Mouse (Mus musculus) heart, postnatal 0 days (tissue): ENCODE results near the gene Krt80. TPM values are rescaled to one million over a fixed set of nuclear protein-coding genes. Genes with fewer than 3 reads are reported as not detected.

ENCODE experiments used
- ATAC-seq: fragments of 200-750 bp; cut with Nextera tagmentation; 2 replicates; pipeline ENCODE4 v1.8.0; 2017; ENCODE audit warnings: low read depth, moderate number of reproducible peaks, moderate library complexity; ENCODE audit not compliant: insufficient read depth
- DNase-seq: peaks from one replicate; pipeline ENCODE4 v3.0.0-alpha.2; 2016; ENCODE audit warnings: low spot score
- H3K27ac ChIP-seq: fragments of 300-500 bp; sonication (generic); 2 replicates; pipeline ENCODE4 v1.5.1; 2014; ENCODE audit warnings: low read depth, mild to moderate bottlenecking
- H3K27me3 ChIP-seq: fragments of 300-500 bp; sonication (generic); 2 replicates; pipeline ENCODE4 v1.6.1; 2014; ENCODE audit warnings: low read length, mixed read lengths; ENCODE audit not compliant: control insufficient read depth, insufficient read depth
- H3K36me3 ChIP-seq: fragments of 300-500 bp; sonication (generic); replicated peaks from 2 replicates; pipeline ENCODE4 v1.6.1; 2014; ENCODE audit warnings: low read length, mixed read lengths; ENCODE audit not compliant: control insufficient read depth, insufficient read depth
- H3K4me1 ChIP-seq: fragments of 300-500 bp; sonication (generic); 2 replicates; pipeline ENCODE4 v1.6.1; 2014; ENCODE audit warnings: antibody characterized with exemption; ENCODE audit not compliant: control insufficient read depth, insufficient read depth
- H3K4me2 ChIP-seq: fragments of 300-500 bp; sonication (generic); 2 replicates; pipeline ENCODE4 v1.6.1; 2014; ENCODE audit warnings: low read depth, mild to moderate bottlenecking, low read length, moderate library complexity
- H3K4me3 ChIP-seq: fragments of 300-500 bp; sonication (generic); 2 replicates; pipeline ENCODE4 v1.5.1; 2014; ENCODE audit warnings: low read depth, low read length
- H3K9ac ChIP-seq: fragments of 300-500 bp; sonication (generic); replicated peaks from 2 replicates; pipeline ENCODE4 v1.6.1; 2014; ENCODE audit warnings: low read depth, low read length, mixed read lengths
- H3K9me3 ChIP-seq: fragments of 300-500 bp; sonication (generic); replicated peaks from 2 replicates; pipeline ENCODE4 v1.6.1; 2016; ENCODE audit warnings: low read length; ENCODE audit not compliant: control insufficient read depth
- CTCF ChIP-seq: IDR thresholded peaks from 2 replicates; pipeline ENCODE4 v1.5.1; 2016; ENCODE audit warnings: antibody characterized with exemption, control low read depth, low read depth
- EP300 ChIP-seq: IDR thresholded peaks from 2 replicates; pipeline ENCODE4 v1.6.1; 2016; ENCODE audit warnings: antibody characterized with exemption, low read depth
- WGBS: fragments of 180-500 bp; shearing (Covaris S2); extraction: QIAGEN DNeasy Blood & Tissue Kit; methylation state at CpG from one replicate; pipeline ENCODE4 v1.1.7; 2014; 5-methylcytosine and 5-hydroxymethylcytosine counted together
- polyA plus RNA-seq: library from polyadenylated mRNA; unstranded; fragments of >200 nt; fragmentation: Nextera tagmentation; extraction: Ambion mirVana; gene quantifications from 2 replicates; pipeline ENCODE4 v1.2.1, GENCODE M21; 2015
- total RNA-seq: library from RNA; depleted of rRNA; stranded (reverse); fragments of >200 nt; gene quantifications from 2 replicates; pipeline ENCODE4 v1.2.3, GENCODE M21; 2014; ENCODE audit warnings: low replicate concordance; rRNA removed

Gene Krt80
- 5.9 and 12.0 TPM in 2 replicates for total RNA-seq
- polyA plus RNA-seq, result 1.8 and 2.2 TPM in 2 replicates

DNA sequence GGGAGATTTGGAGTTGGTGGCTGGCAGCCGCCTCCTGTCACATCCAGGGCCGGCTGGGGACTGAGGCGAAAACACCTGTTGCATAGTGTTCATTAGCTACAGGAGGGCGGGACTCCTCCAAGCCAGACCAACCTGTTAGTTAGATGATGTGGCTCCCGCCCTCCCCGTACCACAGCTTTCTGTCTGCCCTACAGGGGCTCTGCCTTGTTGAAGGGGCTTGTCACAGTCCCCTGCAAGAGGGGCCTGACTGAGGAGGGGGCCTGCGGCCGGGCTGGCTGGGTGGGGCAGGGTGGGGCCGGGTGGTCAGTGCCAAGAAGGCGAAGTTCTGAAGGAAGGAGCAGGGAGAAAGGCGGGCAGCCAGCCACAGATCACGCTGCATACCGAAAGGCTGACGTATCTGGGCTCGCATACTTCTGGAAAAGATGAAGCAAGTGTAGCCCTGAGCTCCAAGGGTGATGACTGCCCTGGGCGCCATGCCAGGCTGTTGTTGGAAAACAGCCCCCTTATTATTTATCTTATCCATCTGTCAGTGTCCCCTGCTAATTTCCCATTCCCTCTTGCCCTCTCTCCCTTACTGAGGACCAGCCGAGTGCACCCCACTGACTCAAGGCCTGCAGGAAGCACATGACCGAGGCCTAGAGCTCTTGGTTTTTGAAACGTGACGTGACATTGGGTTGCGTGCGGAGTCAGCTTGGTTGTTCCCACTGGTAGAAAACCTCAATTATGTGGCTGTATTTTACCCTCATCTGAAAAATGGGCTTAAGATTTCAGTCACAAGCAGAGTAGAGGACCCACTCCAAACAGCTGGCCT lies at the start of gene Krt80:
TSS of gene Krt80 (minus strand) at position 62 of the 811 bp plus-strand sequence.
- DNase-seq (peak; percentile 96), ATAC-seq (peak; percentile 86)
- Histone ChIP-seq H3K4me1 (peaks cover 66% of the 10 kb centered on the region), H3K27me3 (no peaks in the 10 kb centered on the region), H3K9me3 (no peaks in the 10 kb centered on the region), H3K36me3 (no peaks in the 10 kb centered on the region), H3K9ac (peak within 1 kb of the TSS; percentile 18; the same call in 1 of the 2 replicates), H3K4me2 (peak within 1 kb of the TSS; percentile 30), H3K27ac (peak within 1 kb of the TSS; percentile 86), H3K4me3 (no peak within 1 kb of the TSS)
- peak; percentile 90 for TF ChIP-seq EP300
- TF ChIP-seq CTCF, result no peak
- 18% methylated on average over 22 of the region's 22 CpGs for WGBS

DNA sequence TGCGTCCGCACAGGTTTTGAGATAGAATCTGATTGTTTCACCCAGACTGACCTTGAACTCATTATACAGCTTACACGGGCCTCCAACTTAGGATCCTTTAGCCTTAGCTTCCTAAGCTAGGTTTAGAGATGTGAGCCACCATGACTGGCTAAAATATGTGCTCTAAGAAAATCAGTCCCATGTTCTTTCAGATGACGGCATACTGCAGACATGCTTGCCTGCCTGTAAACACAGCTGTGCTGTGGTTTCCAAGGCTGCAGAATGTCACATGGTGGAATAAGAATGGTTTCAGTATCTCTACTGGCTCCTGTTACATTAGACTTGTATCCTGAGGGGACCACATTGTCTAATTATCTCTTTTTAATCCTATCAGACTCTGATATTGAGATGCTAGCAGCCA lies 49.0 kb upstream of the Krt80 start:
- no peak overlapping the region for H3K9ac ChIP-seq
- ATAC-seq (no peak), DNase-seq (peak; percentile 46)
- TF ChIP-seq CTCF (no peak), EP300 (no peak)
- no peak overlapping the region for H3K27ac ChIP-seq
- H3K4me2 ChIP-seq, result no peak overlapping the region
- no peaks in the 10 kb centered on the region for H3K9me3 ChIP-seq
- H3K27me3 ChIP-seq, result no peaks in the 10 kb centered on the region
- no peaks in the 10 kb centered on the region for H3K4me1 ChIP-seq
- WGBS, result 72% methylated on average over 4 of the region's 4 CpGs
- H3K4me3 ChIP-seq, result no peak overlapping the region
- H3K36me3 ChIP-seq, result no peaks in the 10 kb centered on the region

DNA sequence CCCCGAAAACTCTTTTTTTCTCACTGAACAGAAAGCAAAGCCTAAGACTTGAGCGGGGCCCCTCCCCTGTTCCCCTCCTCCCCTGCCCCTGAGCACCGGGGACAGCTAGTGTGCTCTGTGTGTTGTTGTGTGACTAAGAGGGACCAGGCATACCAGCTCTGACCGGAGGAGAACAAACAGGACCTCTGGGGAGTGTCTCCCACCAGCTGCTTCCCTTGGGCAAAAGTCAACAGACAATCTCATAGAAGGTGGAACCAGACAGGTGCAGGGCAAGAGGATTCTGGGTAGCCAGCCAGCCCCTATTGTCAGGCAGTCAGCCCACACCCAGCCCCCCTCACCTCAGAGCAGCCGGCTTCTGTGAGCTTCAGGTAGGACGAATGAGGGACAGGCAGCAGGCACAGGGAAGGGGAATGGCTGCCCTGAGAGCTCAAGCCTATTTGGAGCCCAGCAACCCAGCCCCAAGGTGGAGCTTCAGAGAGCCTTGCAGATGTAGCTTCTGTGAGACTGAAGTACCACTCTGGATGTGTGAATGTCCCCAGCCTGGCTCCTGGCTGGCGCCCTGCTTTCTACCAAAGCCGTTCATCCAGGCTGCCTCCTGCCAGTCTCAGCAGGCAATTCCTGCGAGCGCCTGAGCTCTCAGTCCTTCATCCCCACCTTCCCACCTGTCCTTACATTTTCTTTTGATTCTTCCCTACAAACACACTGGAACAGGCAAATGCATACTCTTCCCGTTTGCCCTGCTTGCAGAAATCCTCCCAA lies 45.0 kb upstream of the Krt80 start:
- H3K4me2 ChIP-seq, result no peak overlapping the region
- no peak for DNase-seq
- no peak overlapping the region for H3K27ac ChIP-seq
- no peaks in the 10 kb centered on the region for H3K4me1 ChIP-seq
- TF ChIP-seq CTCF (no peak), EP300 (no peak)
- H3K9ac ChIP-seq, result no peak overlapping the region
- 52% methylated on average over 11 of the region's 11 CpGs for WGBS
- no peak for ATAC-seq
- H3K27me3 ChIP-seq, result peaks cover 26% of the 10 kb centered on the region
- H3K9me3 ChIP-seq, result no peaks in the 10 kb centered on the region
- H3K36me3 ChIP-seq, result no peaks in the 10 kb centered on the region
- no peak overlapping the region for H3K4me3 ChIP-seq

DNA sequence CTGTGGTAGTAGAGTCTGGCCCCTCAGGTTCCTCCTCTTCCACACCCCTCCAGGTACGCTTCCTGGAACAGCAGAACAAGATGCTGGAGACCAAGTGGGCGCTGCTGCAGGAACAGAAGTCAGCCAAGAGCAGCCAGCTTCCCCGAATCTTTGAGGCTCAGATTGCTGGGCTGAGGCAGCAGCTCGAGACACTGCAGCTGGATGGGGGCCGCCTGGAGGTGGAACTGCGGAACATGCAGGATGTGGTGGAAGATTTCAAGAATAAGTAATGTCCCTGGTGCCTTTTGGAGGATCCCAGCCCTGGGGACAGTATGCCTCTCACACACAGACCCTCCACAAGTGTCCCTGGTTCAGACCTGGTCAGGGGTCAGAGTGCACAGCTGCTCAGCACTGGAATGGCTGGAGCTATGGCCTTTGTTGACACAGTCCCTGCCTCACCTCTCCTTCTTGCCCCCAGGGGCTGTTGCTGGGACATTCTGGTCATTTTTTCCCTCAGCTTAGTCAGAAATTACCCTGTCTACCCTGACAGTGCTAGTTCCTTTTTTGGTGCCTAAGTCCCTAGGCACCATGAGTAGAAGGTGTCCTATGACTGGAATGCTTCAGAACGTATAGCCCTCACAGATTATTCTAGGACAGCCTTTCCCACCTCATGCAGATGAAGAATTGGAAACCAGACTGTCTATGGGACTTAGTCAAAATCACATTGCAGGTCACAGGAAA lies 44.1 kb upstream of the Krt80 start:
- H3K4me2 ChIP-seq, result no peak overlapping the region
- no peaks in the 10 kb centered on the region for H3K9me3 ChIP-seq
- TF ChIP-seq CTCF (no peak; the same call in 1 of the 2 replicates), EP300 (no peak)
- ATAC-seq (no peak), DNase-seq (no peak)
- peaks cover 26% of the 10 kb centered on the region for H3K27me3 ChIP-seq
- no peak overlapping the region for H3K9ac ChIP-seq
- H3K4me1 ChIP-seq, result no peaks in the 10 kb centered on the region
- H3K36me3 ChIP-seq, result no peaks in the 10 kb centered on the region
- 49% methylated on average over 7 of the region's 7 CpGs for WGBS
- H3K27ac ChIP-seq, result no peak overlapping the region
- no peak overlapping the region for H3K4me3 ChIP-seq

DNA sequence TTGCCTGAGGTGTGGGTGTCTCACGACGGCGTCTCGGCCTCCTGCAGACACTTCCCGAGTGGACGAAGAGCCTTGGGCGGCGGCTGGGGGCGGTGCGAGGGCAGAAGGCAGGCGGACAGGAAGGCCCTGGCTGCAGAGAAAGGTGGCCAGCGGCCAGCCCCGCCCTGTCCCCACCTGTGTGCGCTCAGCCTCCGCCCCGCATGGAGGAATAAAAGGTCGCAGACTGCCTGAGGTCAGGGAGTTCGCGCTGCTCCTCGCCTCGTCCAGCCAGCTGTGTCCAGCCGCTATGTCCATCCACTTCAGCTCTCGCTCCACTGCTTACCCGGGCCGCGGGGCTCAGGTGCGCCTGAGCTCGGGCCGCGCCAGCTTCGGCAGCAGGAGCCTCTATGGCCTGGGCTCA lies 42.2 kb upstream of the Krt80 start:
- Histone ChIP-seq H3K9me3 (no peaks in the 10 kb centered on the region), H3K4me2 (no peak overlapping the region), H3K9ac (no peak overlapping the region), H3K36me3 (no peaks in the 10 kb centered on the region), H3K27ac (no peak overlapping the region), H3K27me3 (peaks cover 26% of the 10 kb centered on the region), H3K4me3 (no peak overlapping the region), H3K4me1 (no peaks in the 10 kb centered on the region)
- 40% methylated on average over 31 of the region's 31 CpGs for WGBS
- TF ChIP-seq EP300, result no peak
- no peak for ATAC-seq
- DNase-seq, result no peak
